Mouse (Mus musculus): ENCODE results near the gene Gnao1.

Gene Gnao1

DNA sequence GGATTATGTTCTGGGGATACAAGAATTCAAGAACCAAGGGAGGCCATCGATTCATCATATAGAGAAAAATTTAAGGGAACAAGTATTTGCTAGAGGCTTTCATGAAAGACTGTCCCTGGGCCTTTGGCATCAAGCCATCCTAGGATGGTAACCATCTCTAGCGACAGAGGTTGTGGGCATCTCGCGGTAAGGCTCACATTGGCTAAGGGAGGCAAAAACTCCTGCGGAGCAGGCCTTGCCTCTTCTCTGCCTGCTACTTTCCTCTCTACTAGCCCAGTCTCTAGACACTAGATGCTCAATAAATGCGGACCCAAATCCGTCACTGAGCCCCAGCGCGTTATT is at the start of gene Gnao1:
Gene Gnao1, plus strand, starts transcription at position 281 of the 342 bp plus-strand sequence.
- no peak for DNase-seq (ENCODE audit: low read depth, low spot score)

DNA sequence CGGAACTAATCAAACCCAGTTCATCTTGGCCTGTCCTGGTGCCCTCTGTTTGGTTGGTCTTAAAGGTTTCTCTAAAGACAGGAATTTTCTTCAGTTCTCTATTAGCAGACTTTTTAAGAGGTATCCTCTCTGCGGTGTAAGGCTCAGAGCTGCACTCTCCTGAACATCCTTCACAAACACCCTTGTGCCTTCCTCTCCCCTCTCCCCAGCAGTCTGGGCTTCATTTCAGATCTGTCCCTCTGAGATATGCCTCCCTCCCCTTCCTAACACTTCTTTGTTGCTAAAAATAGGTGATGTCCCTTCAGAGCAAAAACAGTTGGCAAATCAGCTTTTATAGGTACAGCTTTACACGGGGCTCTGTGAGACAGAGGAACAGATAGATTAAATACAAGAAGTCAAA is 32.2 kb upstream of the Gnao1 start:
- no peak for DNase-seq (ENCODE audit: low read depth, low spot score)

DNA sequence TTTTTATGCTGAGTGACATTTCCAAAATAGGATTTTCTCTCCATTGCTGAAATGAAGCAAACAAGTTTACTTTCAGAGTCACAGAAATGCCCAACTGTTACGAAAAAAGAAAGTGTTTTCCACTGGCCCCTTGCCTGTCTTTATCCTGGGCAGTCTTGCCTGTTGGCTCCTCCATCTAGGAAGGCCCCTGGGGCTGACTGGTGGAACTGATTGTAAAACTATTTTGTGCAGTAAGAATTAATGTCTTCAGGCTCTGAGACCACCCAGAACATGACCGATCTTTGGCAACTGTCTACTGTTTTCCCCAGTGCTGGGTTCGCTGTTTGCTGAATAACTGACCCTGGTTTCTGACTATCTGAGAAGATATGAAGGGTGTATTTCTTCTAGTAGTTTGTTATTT is 540 bp upstream of the Gnao1 start:
- no peak for DNase-seq (ENCODE audit: low read depth, low spot score)

DNA sequence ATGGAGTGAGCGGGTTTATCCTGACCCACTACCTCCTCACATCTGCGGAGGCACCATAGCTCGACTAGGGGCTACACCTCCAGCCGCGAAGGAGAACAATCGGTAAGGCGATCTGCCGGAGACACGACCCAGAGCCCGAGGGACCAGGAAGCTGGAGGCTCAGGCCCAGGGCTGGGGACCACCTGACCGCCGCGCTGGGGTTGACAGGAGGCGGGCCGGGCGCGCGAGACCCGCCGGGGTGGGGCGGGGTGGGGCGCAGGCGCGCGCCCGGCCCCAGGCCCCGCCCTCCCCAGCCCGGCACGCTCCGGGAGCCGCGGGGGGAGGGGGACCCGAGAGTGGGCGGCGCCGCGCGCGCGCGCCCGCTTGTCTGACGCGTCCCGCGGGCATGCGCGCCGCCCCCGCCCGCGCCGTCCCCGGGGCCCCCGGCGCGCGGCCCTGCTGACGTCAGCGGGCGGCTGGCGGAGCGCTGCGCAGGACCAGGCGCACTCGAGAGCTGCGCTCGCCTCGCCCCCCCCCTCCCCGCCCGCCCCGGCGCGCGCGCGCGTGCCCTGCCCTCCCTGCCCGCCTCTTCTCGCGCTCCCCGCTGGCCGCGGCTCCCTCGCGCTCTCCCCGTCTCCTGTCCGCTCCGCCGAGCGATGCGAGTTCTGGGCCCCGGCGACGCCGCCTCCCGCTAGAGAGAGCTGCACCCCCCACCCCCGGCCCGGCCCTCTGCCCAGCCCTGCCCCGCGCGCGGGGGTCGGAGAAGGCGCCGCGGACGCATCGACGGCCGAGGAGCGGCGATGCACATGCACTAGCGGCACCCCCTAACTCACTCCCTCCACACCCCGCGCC is 477 bp downstream of the Gnao1 start:
- no peak for DNase-seq (ENCODE audit: low read depth, low spot score)

DNA sequence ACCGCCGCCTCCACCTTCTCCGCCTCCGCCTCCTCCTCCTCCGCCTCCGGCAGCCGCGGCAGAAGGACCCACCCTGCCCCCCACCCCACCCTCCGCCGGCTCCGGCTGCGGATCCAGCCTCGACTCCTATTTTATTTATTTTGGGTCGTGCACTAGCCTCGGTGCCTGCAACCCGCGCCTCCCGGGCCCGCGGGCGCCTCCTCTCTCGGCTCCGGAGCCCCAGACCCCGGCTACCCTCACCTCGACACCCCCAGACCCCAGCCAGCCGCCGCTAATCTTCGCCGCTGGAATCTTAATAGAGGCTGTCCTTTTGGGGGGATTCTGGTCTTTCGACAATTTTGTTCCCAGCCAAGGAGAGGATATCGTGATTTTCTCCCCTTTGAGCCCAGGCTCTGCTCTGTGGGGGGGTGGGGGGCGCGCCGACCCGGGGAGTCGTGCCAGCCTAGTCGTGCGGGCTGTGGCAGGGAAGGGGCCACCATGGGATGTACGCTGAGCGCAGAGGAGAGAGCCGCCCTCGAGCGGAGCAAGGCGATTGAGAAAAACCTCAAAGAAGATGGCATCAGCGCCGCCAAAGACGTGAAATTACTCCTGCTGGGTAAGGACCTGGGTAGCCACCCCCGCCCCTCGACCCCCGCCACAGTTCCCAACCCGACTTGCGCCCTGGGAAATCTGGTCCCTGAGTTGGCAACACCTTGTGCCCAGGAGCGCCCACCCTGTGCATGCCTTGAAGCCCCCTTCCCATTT is 1.3 kb downstream of the Gnao1 start:
- no peak for DNase-seq (ENCODE audit: low read depth, low spot score)

DNA sequence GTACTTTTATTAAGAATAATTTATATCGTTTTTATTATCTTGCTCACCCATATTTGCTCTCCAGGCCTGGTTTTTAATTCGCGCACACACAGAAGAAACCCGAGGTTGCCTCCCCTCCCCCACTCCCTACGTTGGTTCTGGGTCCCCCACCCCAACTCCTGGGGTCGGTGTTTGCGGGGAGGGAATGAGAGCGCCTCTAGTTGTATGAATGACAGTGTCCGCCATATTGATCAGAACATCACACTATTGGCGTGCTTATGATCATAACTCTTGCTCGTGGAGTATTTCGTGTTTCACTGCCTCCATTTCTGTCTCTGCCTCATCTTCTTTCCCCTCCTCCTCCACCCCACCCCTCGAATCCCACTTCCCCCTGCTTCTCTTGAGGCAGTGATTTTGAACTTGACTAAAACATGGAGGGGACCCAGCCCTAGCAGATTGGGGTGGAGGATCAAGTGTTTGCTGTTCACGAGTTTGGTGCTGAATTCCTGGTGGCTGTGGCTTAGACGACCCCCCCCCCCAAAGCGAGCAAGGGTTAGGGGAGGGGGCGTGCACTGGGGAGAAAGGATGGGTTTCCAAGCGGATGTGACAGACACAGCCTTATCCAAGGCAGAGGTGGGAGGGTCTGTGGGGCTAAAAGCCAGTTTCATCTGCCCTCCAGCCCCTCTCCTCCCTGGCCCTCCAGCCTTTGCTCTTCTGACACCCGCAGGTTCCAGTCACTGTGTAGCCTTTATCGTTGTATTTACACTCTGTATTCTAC is 2.1 kb downstream of the Gnao1 start:
- DNase-seq (ENCODE audit: low read depth, low spot score): no peak

DNA sequence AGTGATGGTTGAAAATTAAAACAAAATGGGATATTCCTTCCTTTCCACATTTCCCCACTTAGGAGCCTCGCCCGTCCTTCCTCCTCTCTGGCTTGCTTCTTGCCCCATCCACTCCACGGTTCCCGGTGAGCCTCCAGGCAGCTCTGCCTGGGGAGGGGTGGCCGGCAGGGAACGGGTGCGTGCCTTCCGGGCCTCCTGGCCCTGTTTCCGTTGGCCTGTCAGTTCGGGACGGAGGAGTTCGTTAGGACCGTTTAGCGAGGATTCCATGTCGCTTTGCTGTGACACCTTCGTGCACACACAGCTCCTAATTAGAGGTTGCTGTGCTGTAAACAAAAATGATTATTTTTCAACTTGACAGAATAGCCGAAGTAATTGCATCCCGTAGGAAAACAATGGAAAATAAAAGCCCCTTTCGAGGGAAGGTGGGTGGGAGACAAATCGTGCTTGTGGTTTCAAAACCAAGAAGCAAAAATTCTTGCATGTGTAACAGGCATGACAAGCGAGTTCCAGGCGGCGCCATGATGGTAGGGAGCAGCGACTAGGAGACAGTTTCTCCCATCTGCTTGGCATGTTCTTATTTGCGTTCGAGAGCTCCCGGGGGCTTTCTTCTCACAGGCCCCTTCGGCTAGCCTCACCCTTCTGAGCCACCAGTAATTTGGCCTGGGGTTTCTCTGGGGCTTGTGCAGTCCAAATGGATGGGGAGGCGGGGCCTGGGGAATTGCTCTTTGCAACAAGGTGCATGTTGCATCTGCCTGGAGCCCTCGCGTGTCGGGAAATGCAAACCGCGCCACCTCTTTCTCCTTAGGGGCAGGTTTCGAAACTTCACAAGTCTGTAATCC is 3.0 kb downstream of the Gnao1 start:
- DNase-seq (ENCODE audit: low read depth, low spot score): no peak

DNA sequence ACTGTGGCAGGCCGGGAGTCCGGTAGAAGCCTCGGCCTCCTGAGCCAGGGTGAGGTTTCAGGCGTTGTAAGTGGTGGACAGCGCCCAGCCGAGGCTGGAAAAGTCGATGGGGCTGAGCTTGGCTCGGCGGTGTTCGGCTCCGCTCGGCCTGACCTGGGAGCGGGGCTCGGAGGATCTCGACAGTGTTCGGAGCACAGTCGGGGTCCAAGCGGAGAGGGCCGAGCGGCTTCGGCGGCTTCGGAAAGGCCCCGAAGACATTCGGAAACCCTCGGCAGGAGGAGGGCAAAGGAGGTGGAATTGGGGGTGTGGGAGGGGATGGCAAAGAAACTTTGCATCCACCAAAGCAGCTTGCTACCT is 3.6 kb downstream of the Gnao1 start:
- no peak for DNase-seq (ENCODE audit: low read depth, low spot score)

DNA sequence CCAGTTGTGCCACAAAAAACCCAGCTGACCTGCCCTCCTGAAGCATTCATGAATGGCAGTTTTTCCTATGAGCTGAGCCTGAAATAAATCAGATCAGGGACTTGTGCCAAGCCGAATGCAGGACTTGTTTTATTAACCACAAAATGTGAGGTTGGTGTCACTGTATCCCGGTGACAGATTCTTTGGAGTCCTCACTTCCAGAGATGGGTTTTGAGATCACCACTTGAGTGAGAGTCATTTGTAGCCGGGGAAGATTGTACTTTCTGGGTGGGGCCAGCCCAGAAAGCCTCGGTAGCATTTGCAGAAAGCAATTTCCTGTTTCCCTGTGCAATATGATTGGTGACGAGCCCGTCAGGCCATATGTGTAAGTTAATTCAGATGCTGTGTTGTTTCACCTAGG is 4.5 kb downstream of the Gnao1 start:
- DNase-seq (ENCODE audit: low read depth, low spot score): no peak

DNA sequence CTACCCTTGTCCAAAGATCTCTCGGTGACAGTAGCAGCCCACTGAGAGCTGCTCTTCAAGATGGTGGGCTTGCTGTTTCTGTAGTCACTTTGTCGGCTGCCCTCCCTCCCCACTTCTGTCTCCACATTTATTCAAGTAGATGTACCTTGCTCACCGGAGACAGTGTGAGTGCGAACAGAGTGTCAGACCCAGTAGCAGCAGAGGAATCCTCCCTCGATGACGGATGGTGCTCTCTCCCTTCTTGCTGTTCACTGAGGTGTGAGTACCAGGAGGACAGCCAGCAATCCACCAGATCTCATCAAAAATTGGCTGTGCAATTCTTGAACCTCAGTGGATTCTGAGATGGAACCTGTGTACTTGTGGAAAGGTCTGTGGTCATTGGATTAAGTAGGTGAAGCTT is 6.5 kb downstream of the Gnao1 start:
- no peak for DNase-seq (ENCODE audit: low read depth, low spot score)

DNA sequence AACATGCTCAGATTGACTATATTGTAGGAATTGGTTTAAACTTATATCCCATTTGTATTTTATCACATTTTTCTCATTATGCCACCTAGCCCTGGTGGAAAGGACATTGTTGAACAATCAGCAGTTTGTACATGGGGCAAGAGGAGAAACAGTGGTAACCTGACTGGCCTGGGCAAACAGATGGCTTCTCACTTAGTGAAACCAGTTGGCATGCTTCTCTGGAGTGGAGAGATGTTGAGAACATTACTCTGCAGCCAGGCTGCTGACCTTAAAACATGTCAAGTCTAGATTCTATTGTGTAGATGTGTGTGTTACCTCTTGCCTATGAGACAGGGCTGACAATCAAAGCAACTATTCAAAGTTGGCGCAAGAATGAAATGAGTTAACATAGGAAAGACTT is 7.6 kb downstream of the Gnao1 start:
- no peak for DNase-seq (ENCODE audit: low read depth, low spot score)

DNA sequence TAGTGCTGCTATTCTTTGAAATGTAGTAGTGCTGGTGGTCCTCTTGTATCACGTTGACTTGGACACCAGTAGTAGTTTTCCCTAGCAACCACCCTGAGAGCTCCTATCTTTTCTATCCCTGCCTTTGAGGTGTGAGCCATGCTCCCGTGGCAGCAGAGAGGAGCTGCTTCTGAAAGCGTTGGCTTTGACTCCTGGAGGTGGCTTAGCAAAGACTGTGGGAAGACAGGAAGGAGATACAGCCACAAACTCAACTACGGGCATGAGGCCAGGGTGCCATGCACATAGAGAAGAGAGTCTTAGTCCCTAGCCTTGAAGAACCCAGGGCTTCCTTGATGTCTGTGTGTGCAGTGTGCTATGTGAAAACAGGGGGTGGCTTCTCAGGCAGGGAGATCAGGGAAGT is 10.2 kb downstream of the Gnao1 start:
- no peak for DNase-seq (ENCODE audit: low read depth, low spot score)

DNA sequence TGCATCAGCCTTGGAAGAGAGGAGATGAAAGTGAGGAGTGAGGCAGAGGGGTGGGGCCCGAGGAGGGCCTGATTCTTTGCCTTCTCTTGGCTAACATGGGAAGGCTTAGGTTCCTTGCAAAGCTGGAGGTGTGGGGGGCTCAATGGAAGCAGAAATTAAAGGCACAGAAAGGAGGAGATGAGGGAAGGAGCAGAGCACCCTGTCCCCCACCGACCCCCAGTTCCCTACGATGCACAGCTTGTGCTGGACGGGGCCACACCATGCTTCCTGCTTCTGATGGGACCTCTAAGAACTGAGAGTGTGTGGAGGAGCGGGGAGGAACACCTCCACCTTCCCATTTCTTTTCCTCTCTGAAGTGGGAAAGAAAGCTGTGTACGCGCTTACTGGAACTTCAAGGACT is 11.6 kb downstream of the Gnao1 start:
- DNase-seq (ENCODE audit: low read depth, low spot score): no peak

DNA sequence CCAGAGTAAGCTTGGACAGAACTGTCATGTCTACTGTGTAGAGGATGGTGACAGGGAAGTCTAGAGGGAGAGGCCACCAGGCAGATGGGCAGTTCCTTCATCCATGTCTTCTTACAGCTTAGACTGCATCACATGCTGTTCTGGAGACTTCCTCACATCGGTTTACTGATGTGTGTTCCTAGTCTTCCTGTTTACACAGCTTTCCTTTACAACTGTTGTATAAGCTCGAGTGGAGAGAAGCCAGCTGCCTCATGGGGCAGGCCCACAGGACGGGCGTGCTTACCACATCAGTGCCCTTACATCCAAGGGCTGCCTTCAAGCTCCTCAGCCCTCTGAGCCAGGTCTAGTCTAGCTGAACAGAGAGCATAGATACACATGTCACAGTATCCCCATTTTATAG is 15.6 kb downstream of the Gnao1 start:
- no peak for DNase-seq (ENCODE audit: low read depth, low spot score)

DNA sequence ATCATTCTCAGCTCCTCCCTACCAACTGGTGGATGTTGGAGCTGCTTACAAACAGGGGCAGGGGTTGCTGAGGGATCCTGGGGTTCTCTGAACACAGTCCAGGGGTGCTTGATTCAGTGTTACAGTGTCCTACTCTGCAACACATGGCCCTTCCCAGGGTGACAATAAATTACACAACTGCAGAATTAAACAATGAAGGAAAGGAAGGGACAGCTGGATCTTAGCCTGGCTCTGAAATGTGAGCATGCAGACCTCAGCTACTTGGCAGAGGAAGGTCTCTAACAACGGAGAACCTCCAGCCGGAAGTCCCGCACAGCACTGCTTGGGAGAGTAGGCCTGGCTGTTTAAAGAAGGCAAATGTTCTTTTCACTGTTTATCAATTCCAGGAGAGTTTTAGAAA is 20.9 kb downstream of the Gnao1 start:
- no peak for DNase-seq (ENCODE audit: low read depth, low spot score)

DNA sequence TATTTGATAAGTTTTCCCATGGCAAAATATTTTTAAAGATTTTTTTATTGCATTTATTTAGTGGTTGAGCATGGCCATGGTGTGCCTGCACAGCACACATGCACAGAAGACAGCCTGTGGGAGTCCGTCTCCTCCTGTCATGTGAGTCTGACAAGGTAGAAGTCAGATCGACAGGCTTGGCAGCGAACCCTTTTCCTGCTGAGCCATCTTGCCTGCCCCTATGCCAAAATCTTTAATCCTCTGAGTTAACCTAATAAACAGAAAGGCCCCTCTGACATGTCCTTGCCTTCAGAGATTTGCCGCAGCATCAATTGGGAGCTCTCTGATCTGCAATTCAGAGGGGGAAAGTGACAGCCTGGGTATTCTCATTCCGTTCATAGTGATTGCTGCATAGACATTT is 26.0 kb downstream of the Gnao1 start:
- DNase-seq (ENCODE audit: low read depth, low spot score): no peak

DNA sequence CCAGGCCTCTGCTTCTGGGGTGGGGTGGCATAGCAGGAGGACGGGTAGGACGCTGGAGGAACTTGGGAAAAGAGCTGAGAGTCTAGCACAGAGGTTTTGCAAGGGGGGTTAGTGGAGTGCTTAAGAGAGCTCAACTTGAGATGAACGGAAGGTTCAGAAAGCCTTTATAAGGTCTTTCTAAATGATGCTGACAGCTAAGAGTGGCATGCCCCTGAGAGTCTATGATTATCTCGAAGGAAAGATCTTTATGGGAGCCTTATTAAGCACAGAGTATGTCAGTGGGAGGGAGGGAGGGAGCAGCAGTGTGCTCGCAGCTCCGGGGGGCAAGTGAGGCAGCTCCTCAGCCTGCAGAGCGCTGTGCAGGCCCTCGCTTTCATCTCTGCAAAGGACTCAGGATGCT is 29.3 kb downstream of the Gnao1 start:
- DNase-seq (ENCODE audit: low read depth, low spot score): no peak

DNA sequence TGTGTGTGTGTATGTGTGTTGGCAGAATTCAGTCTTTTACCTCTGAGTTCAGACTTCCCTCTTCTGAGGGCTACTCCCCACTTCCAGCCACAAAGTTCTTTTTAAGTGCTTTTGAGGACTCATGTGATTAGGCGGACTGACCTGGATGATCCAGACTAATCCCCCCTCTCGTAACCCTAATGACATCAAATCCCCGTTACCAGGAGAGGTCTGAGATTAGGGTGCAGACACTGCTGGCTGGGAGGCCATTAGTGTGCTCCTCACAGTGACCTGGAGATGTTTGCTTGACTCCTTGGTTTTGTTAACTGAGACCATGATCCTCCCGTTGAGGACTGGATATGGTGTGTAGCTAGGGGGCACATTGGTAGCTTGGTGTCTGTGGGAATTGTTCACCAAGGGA is 30.7 kb downstream of the Gnao1 start:
- no peak for DNase-seq (ENCODE audit: low read depth, low spot score)

DNA sequence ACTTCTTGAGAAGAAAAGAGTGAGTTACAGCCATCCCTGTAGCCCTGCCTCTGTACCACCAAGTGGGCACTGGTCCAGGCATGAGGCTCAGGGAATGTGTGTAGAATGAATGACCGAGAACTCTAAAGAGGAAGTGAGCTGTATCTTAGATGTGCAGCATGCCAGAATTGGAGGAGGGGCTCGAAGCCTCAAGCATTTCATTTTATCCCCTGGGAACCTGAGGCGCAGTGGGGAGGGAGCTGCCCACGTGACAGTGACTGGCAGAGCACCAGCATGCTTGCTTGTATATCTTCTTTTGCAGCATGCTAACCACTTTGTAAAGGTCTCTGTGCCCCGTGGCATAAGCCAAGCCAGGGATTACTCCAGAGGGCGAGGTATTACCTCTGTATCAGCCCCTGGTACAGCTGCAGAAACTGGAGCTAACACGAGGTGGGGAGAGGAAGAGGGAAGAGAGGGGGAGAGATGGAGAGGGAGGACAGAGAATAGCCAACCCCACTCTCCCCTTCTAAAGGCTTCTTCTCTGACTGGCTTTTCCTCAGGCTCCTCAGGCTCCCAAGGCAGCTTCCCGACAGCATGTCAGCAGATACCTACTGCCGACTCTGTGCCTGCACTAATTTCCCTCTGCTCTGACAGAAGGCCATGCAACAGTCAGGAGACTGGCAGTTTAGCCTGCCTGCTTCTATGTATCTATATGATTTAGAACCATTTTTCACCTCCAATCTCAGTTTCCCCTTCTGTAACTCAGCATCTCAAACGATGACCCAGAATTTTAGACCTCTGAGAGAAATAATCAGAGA is 31.4 kb downstream of the Gnao1 start:
- no peak for DNase-seq (ENCODE audit: low read depth, low spot score)

DNA sequence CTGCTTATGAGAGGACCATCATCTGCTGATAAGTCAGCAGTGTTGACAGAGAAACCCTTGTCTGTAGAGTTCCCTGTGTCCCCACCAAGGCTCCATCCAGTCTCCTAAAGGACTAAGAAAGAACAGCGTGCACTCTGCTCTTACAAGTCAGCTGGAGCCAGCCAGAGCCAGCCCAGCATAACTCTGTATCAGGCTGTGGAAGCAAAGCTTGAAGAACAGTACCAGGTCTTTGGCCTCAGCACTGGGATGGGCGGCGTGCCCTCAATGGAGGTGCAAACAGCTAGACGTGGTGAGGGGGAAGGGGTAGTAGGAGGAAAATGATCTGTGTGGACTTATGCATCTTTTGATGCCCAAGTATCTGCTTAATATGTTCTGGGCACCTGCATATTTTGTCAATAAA is 32.8 kb downstream of the Gnao1 start:
- DNase-seq (ENCODE audit: low read depth, low spot score): no peak

Measured in telencephalon, adult 2 months (tissue).